10 mouse cellular contexts compared by ENCODE assay signal in the genomic region with DNA sequence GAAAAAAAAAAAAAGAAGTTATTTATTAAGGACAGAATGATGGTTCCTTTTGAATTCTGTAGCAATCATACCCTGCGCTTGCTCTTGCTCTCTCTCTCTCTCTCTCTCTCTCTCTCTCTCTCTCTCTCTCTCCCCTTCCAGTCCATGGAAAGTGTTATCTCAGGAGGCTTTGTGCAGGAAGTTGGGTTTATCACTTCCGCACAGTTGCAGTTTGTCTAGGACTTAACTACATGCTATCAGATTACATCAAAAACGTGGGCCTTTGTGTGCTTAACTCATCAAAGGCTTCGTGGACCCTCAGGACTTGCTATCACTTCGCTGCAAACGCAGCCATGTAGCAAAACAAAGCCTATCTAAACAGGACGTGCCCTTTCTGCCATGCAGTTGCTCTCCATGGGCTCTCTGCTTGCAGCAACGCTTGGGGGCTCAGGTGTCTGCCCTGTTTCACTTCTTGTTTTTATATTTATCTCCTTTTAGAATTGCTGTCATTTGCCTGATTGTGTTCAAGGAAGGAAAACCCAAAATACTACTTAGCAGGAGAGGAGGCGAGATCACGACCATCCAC. TPM values are rescaled to one million over a fixed set of nuclear protein-coding genes. Genes with fewer than 3 reads are reported as not detected.
DNase-seq lines count a peak whose midpoint lies in the region; ATAC-seq lines count a peak whose summit lies in the region.
"Had no signal": no experiment of that assay in that cellular context is flagged by ENCODE, and none has a peak within 500 bp of the region (broad histone marks: within the 10 kb centered on the region; RNA-seq: fewer than 3 reads in every experiment).

No protein-coding gene starts in this region.

- H3K9ac ChIP-seq in liver, embryonic 12.5 days, result 0 out of 2 replicates have a peak overlapping the region, but pooled peaks have one; percentile 10
- H3K9ac ChIP-seq: midbrain, embryonic 12.5 days had no signal

- 6% methylated on average over 10 of the region's 10 CpGs for WGBS in liver, embryonic 12.5 days (ENCODE audit: insufficient replicate concordance)

- DNase-seq in heart, adult 18-20 months, result peak; percentile 6 to 18
- DNase-seq in heart, postnatal 10 days, result no peak
- peak; percentile 40 for DNase-seq in c-Kit-positive CD71-positive TER-119-positive erythroid progenitor cells, embryonic 14.5 days (ENCODE audit: low spot score)
- peak; percentile 53 to 54 for DNase-seq in spleen, adult 18-20 months
- no peak for DNase-seq in urinary bladder, postnatal 25 days (ENCODE audit: low spot score)
- no peak for DNase-seq in left cerebral cortex, adult 8-10 months (ENCODE audit: low spot score in 2 of 2)
- DNase-seq in gastrocnemius, postnatal 10 days, result no peak
- DNase-seq: kidney, postnatal 4 days had no signal

- intact Hi-C loops in heart, postnatal 10 days (cut with DNase I), result no loop called here

- H3K4me2 ChIP-seq in liver, embryonic 12.5 days, result peak overlapping the region; percentile 52
- H3K4me2 ChIP-seq: midbrain, embryonic 12.5 days had no signal

- ATAC-seq in liver, embryonic 12.5 days, result peak; percentile 89

- no peaks in the 10 kb centered on the region for H3K9me3 ChIP-seq in liver, embryonic 12.5 days (replicated peaks)
- H3K9me3 ChIP-seq: midbrain, embryonic 12.5 days had no signal

- H3K4me1 ChIP-seq in liver, embryonic 12.5 days, result peaks cover 43% of the 10 kb centered on the region
- H3K4me1 ChIP-seq: midbrain, embryonic 12.5 days had no signal

- no peaks in the 10 kb centered on the region for H3K36me3 ChIP-seq in liver, embryonic 12.5 days
- H3K36me3 ChIP-seq: midbrain, embryonic 12.5 days had no signal

- no peak overlapping the region for H3K4me3 ChIP-seq in liver, embryonic 12.5 days
- H3K4me3 ChIP-seq: midbrain, embryonic 12.5 days had no signal

- H3K27ac ChIP-seq in liver, embryonic 12.5 days, result peak overlapping the region; percentile 70
- H3K27ac ChIP-seq: midbrain, embryonic 12.5 days had no signal

- peaks cover 27% of the 10 kb centered on the region for H3K27me3 ChIP-seq in liver, embryonic 12.5 days (replicated peaks)
- H3K27me3 ChIP-seq: midbrain, embryonic 12.5 days had no signal

RNA-seq across cellular contexts. Expression of a gene that starts 56.2 kb away (rescaled TPM):
- total RNA-seq in heart, adult 18-20 months (2021), result 10 to 100 TPM; 32.9 to 33.2 TPM
- 10 to 100 TPM; 28.0 to 29.4 TPM for total RNA-seq in heart, postnatal 10 days (2021)
- 45.1 and 47.0 TPM in 2 replicates for polyA plus RNA-seq in liver, embryonic 12.5 days (2016; fragmentation: Nextera tagmentation; extraction: Ambion mirVana)
- 10 to 100 TPM; 41.2 to 47.4 (median 44.8) TPM for total RNA-seq in left cerebral cortex, adult 8-10 months (2022)
- total RNA-seq in gastrocnemius, postnatal 10 days (2021), result 10 to 100 TPM; 44.6 to 46.1 TPM

RNA-seq across cellular contexts. Expression of a gene that starts 59.4 kb away (rescaled TPM):
- 1 to 10 TPM; 1.8 to 2.4 TPM for total RNA-seq in heart, adult 18-20 months (2021)
- total RNA-seq in heart, postnatal 10 days (2021), result 1 to 10 TPM; 6.9 to 9.6 TPM
- 38.9 and 39.8 TPM in 2 replicates for polyA plus RNA-seq in liver, embryonic 12.5 days (2016; fragmentation: Nextera tagmentation; extraction: Ambion mirVana)
- 1 to 10 TPM; 1.8 to 5.5 (median 3.4) TPM for total RNA-seq in left cerebral cortex, adult 8-10 months (2022)
- 1 to 10 TPM; 3.5 to 5.7 TPM for total RNA-seq in gastrocnemius, postnatal 10 days (2021)

Comparison
In these comparisons a context has a peak if more than half of its experiments do, and no peak if none do; other contexts are left out.
1. DNase-seq: peak in heart, adult 18-20 months (2 of 2), c-Kit-positive CD71-positive TER-119-positive erythroid progenitor cells, embryonic 14.5 days (single experiment) and spleen, adult 18-20 months (2 of 2); none in heart, postnatal 10 days (0 of 2), urinary bladder, postnatal 25 days (single experiment), left cerebral cortex, adult 8-10 months (0 of 2) and gastrocnemius, postnatal 10 days (single experiment).